Mouse (Mus musculus): ENCODE results near the gene Arfgef2.

Gene Arfgef2

GRCm38 (mm10) chr2:166910536-166910935 is 105.1 kb downstream of the Arfgef2 start:
- DNase-seq: no peak

- DNase-seq: no peak
These were observed 118.6 kb downstream of the Arfgef2 start for GRCm38 (mm10) chr2:166923971-166924370.

- no peak for DNase-seq
These were observed 128.6 kb downstream of the Arfgef2 start for GRCm38 (mm10) chr2:166933943-166934342.

GRCm38 (mm10) chr2:166934416-166934815 is 129.0 kb downstream of the Arfgef2 start:
- DNase-seq: no peak

- no peak for DNase-seq
These were observed 130.2 kb downstream of the Arfgef2 start for GRCm38 (mm10) chr2:166935582-166935981.

GRCm38 (mm10) chr2:166936166-166936565 is 130.8 kb downstream of the Arfgef2 start:
- DNase-seq: no peak

GRCm38 (mm10) chr2:166943146-166943545 is 137.8 kb downstream of the Arfgef2 start:
- no peak for DNase-seq

GRCm38 (mm10) chr2:166944346-166944745 is 139.0 kb downstream of the Arfgef2 start:
- no peak for DNase-seq

GRCm38 (mm10) chr2:166945456-166945855 is 140.1 kb downstream of the Arfgef2 start:
- DNase-seq: peak; percentile 40

Data from retina, postnatal 1 day (tissue).